Mouse (Mus musculus) cerebellum, adult 8-10 months (tissue): ENCODE measurements at regions not wholly inside any gene's neighbourhood (a gene's known extent, or its start where the extent isn't known, plus 50 kb on each side); places are given as distances from the start of the nearest gene placed in this dataset.
"Not testable (repeated sequence)": the region's sequence is repeated elsewhere in the genome, so short reads cannot be mapped to it uniquely, and the experiment has no call there.

Source experiments
- DNase-seq: peaks from one replicate; pipeline ENCODE4 v3.0.0; 2022

- no peak for DNase-seq
Measured at GRCm38 (mm10) chr17:16571403-16571802, 492.5 kb upstream of the Zfp960 start.

DNA sequence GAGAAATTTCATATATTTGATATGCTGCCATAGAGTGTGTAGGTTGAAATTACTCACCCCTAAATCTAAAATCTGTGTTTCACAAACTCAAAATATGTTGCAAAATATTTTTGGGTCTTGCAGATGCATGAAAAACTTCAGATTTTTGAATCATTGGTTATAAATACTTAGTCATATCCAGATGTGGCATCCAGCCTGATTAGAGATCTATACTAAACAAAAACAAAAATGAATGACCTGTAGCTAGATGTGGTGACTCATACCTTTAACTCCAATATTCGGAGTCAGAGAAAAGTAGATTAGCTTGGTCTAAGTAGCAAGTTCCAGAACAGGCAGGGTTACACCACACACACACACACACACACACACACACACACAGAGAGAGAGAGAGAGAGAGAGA, 475.1 kb upstream of the Zfp960 start:
- DNase-seq: no peak

DNA sequence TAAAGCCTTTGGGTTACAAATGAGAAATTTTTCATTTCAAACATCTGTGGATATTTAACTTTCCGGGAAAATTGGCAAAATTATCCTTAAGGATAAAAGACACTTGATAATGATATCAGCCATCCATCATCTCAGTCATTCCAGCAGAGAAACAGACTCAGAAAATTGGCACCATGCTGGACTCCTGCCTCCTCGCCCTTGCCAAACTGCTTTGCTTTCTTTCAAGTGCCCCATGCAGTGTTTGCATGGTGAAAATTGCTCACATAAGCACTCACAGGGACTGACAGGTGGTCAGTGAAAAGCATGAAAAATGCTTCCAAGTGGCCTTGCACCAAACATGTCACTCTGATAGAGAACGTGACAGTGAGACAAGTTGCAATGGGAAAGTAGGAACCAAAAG, 464.2 kb upstream of the Zfp960 start:
- DNase-seq: no peak

DNA sequence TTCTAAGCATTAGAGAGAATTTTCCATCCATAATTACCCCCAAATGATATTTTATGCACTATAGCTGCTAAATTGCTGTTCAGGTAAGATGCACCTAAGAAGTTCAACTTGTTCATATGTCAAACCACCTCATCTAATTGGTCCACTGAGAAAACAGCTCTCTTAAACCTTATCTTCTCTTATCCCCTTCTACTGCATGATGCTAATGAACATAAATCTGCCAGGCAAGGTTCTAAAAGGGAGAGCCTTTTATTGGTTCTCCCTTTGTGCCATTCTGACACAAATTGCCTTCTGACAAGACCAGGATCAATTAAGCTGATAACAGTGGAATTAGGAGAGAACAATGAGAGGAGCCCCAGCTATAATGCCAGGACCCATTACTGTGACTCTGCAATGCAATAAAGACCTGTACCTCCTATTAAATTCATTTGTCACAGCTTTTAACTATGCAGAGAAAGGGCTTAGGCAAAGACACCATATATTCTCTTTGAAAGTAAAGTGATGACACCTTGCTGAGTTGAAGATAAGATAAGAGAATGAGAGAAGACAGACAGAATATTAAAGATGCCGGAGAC, 451.4 kb upstream of the Zfp960 start:
- DNase-seq: no peak

GRCm38 (mm10) chr17:16621931-16622556, 441.9 kb upstream of the Zfp960 start:
- DNase-seq: no peak

- DNase-seq: no peak
Measured at GRCm38 (mm10) chr17:16629854-16630253, 434.1 kb upstream of the Zfp960 start.

DNA sequence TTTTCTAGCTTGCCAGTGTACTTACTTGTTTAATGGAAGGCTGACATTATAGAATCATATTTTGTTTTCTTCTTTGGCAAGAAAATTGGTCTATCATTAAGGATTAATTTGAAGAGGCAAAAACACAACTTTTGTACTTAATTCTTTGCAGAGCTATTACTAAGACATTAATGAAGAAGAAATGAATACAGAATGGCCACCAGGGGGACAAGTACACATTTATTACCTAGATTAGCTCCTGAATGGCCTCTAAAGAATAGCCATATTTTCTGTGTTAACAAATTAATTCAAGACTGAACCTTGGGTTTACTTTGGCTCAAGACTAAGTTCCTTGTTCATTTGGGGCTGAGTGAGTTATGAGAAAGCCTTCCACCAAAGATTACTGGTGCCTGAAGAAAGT, 430.5 kb upstream of the Zfp960 start:
- no peak for DNase-seq

DNA sequence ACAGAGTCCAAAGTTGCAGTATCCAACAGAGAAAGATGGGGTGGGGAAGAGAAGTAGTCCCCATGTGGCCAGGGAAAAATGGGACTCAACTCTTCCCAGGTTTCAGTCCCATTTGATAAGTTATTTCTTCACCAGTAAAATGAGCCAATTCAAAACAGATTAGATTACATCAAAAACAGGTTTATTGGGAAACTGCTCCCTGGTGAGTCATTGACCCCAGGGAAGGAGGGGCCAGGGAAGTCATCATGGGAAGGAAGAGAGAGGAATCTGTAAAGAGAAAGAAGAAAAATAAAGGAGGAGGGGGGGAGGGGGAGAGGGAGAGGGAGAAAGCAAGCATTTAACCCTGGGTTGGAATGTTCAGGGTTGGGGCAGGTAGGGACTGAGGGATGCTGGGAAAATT, 426.4 kb upstream of the Zfp960 start:
- DNase-seq: no peak

- DNase-seq: no peak
Measured at GRCm38 (mm10) chr17:16647942-16648341, 416.0 kb upstream of the Zfp960 start.

GRCm38 (mm10) chr17:16665253-16665652, 398.7 kb upstream of the Zfp960 start:
- no peak for DNase-seq

- no peak for DNase-seq
Measured at GRCm38 (mm10) chr17:16667606-16668005, 396.3 kb upstream of the Zfp960 start.

DNA sequence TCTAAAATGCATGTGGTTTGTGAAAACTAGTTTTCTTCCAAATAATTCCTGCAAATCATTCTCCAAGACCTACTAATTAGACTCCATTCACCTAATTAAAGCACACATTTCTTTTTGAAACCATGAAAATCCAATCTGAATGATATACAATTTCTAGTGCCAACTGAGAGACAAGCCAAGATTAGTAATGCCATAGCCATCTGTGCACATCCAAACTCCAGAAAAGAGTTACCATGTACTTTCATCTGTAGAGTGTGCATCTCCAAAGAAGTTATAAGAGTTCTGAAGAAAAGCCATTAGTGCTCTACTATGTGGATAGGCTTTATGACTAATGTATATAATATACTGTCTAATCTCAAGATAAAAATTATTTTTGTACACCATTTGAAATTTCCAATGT, 359.7 kb upstream of the Zfp960 start:
- no peak for DNase-seq

DNA sequence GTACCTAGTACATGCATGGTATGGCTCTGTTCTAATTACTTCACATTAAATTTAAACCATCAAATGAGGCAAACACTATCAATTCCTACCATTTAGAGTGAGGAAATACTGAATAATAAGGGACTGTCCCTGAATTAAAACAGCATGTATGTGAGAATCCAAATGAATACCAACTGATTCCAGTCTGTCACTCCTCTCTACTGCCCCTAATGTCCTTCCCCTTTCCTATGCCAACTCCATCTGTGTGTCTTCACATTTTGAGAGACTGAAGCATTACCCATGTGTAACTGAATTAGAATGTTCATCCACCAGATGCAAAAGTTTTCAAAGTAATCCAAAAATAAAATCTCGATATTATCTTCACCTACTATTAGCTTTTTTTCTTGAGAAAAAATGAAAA, 358.0 kb upstream of the Zfp960 start:
- DNase-seq: no peak

GRCm38 (mm10) chr17:16726904-16727303, 337.0 kb upstream of the Zfp960 start:
- no peak for DNase-seq

DNA sequence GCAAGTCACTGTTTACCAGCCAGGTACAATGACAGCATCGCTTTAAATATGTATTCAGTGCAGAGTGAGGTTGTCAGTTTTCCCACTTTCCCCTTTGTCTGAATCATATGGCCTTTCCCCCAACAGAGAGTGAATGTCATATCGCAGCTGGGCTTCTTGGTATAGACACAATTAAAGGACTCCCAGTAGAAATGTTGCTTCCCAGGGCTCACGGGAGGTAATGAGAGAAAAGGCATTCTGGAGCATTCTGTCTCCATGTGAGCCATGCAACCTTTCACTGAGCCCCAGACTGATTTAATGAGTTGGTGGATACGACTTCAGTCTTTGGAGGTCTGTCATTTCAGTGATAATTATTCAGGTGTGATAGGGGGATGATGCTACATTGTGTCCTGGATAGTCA, 310.8 kb upstream of the Zfp960 start:
- DNase-seq: no peak

- not testable (repeated sequence) for DNase-seq
Measured at GRCm38 (mm10) chr17:16770587-16770986, 293.3 kb upstream of the Zfp960 start.

DNA sequence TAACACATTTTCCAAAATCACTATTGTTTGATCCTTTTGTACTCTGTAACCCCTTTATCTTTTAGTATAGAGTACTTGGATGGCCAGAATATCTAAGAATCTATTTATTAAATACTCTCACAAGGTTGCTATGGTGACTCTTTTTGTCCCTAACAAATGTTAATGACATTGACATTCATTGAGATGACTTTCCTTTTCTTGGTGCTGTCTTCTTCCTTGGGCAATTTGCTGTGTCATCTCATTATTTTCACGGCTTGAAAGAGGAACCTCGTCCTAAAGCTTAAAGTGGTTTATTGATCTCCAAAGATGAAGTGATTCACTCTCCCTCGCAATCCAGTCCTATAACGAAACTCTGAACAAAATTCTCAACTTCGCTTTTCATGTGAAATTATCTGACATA, 265.6 kb upstream of the Zfp960 start:
- no peak for DNase-seq

DNA sequence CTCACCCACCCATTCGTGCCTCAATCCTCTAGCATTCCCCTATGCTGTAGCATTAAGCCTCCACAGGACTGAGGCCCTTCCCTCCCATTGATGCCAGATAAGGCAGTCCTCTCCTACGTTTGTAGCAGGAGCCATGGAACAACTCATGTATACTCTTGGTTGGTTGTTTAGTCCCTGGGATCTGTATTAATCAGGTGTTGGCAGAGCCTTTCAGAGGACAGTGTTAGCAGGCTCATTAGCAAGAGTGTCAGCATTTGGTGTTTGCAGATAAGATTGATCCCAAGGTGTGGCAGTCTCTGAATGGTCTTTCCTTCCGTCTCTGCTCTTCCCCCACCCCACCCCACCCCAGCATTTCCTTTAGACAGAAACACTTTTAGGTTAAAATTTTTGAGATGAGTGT, 258.9 kb upstream of the Zfp960 start:
- DNase-seq: no peak

GRCm38 (mm10) chr17:16818421-16818820, 245.5 kb upstream of the Zfp960 start:
- DNase-seq: no peak

GRCm38 (mm10) chr17:16821716-16822115, 242.2 kb upstream of the Zfp960 start:
- DNase-seq: no peak

- no peak for DNase-seq
Measured at GRCm38 (mm10) chr17:16839152-16839551, 224.8 kb upstream of the Zfp960 start.

DNA sequence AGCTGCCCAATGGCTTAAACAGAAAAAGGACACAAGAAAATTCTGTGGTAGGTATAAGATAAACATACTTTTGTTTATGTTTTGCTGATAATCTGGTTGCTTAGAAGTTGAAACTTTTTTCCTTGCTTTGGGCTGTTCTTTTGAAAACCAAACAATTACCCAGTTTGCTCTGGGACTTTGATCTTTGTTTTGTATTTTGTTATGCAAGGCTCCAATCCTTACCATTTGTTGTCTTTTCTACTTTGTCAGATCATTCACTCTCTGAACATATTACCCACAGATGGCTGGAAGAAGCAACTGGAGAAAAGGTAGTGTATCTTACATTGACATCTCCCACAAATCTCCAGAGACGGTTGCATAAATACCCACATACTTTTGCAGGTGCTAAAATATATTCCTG, 203.1 kb upstream of the Zfp960 start:
- no peak for DNase-seq

GRCm38 (mm10) chr17:16900791-16901190, 163.1 kb upstream of the Zfp960 start:
- DNase-seq: peak; percentile 31

DNA sequence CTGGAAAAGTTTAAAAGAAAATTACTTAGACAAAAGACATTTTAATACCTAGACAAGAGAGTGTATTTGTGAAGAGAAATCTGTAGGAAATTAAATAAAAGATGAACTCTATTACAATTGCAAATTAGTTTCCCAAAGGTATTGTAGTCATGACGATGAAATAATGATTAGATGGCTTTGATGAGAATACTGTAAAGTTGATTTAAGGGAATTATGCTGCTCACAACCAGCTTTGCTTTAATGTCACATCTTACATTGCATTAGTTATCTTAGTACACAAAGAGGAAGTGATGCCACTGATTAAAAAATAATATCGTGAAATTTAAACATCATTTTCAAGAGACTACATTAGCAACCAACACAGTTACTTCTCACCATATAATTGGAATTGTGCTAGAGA, 145.7 kb upstream of the Zfp960 start:
- DNase-seq: no peak

- no peak for DNase-seq
Measured at GRCm38 (mm10) chr17:16926200-16926599, 137.7 kb upstream of the Zfp960 start.
